8 mouse cellular contexts compared by ENCODE assay signal in the genomic region with DNA sequence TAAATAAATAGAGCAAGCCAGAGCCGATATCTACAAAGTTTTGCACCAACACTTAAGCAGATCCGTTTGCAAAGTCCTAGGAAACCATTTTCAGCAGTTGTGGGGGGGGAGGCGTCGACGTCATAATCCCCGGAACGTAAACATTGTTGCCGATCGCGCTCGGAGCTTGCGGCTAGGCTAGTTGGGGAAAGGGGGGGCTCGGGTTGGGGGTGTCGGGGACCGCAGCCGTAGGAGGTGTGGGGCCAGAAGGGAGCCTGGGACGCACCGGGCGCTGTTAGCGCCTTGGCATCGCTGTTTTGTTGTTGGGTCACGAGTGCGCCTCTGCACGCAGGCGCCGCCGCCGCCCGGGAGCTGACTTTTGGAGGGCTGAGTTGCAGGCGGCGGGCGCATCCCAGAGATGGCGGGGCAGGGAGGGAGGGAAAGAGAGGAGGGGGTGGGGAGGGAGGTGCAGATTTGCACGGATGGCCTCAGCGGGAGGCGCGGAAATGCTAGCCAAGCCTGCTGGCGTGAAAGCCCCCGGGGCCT. TPM values are rescaled to one million over a fixed set of nuclear protein-coding genes. Genes with fewer than 3 reads are reported as not detected.
DNase-seq lines count a peak whose midpoint lies in the region; ATAC-seq lines count a peak whose summit lies in the region.

No protein-coding gene starts in this region.

- H3K4me3 ChIP-seq in hindbrain, embryonic 12.5 days, result peak overlapping the region; percentile 67

- H3K9me3 ChIP-seq in hindbrain, embryonic 12.5 days (replicated peaks), result no peaks in the 10 kb centered on the region

- peak; percentile 62 for ATAC-seq in hindbrain, embryonic 12.5 days (ENCODE audit: low FRiP score)

- peak overlapping the region; percentile 91 for H3K27ac ChIP-seq in hindbrain, embryonic 12.5 days

- peak overlapping the region; percentile 80 for H3K9ac ChIP-seq in hindbrain, embryonic 12.5 days

- under 1% methylated on average over 31 of the region's 39 CpGs for WGBS in hindbrain, embryonic 12.5 days

- peak; percentile 45 for DNase-seq in MEL-GATA-1-ER (ENCODE audit: extremely low read depth, low read depth)
- DNase-seq in cerebellum, adult 18-20 months, result peak; percentile 79 to 82
- peak; percentile 63 to 65 for DNase-seq in frontal cortex, postnatal 10 days (ENCODE audit: low spot score in 2 of 2)
- DNase-seq in layer of hippocampus, postnatal 36 days, result peak; percentile 72 to 75
- peak; percentile 75 to 81 for DNase-seq in lung, postnatal 4 days
- DNase-seq in retina, postnatal 1 day, result peak; percentile 86
- peak; percentile 52 to 68 for DNase-seq in urinary bladder, adult 18-20 months (ENCODE audit: low spot score in 2 of 2)

- peaks cover 64% of the 10 kb centered on the region for H3K4me1 ChIP-seq in hindbrain, embryonic 12.5 days

- H3K27me3 ChIP-seq in hindbrain, embryonic 12.5 days, result no peaks in the 10 kb centered on the region

- H3K36me3 ChIP-seq in hindbrain, embryonic 12.5 days, result no peaks in the 10 kb centered on the region

- peak overlapping the region; percentile 72 for H3K4me2 ChIP-seq in hindbrain, embryonic 12.5 days (replicated peaks)

RNA-seq across cellular contexts. Expression of gene Kdm2b, which starts 0.6 kb away (rescaled TPM):
- 112 and 115 TPM in 2 replicates for polyA plus RNA-seq in hindbrain, embryonic 12.5 days (2016; fragmentation: Nextera tagmentation; extraction: Ambion mirVana)
- total RNA-seq in layer of hippocampus, postnatal 36 days (2021), result 10 to 100 TPM; 35.3 to 43.9 TPM

RNA-seq across cellular contexts. Expression of gene Orai1, which starts 25.8 kb away (rescaled TPM):
- polyA plus RNA-seq in hindbrain, embryonic 12.5 days (2016; fragmentation: Nextera tagmentation; extraction: Ambion mirVana), result 13.5 and 13.6 TPM in 2 replicates
- 10 to 100 TPM; 11.7 TPM for total RNA-seq in layer of hippocampus, postnatal 36 days (2021)

RNA-seq across cellular contexts. Expression of gene Morn3, which starts 57.8 kb away (rescaled TPM):
- 0.35 and 0.73 TPM in 2 replicates for polyA plus RNA-seq in hindbrain, embryonic 12.5 days (2016; fragmentation: Nextera tagmentation; extraction: Ambion mirVana)
- not detected for total RNA-seq in layer of hippocampus, postnatal 36 days (2021)

Comparison
In these comparisons a context has a peak if more than half of its experiments do, and no peak if none do; other contexts are left out.
1. Peak in every context shown above with its lines: DNase-seq, ATAC-seq, H3K4me3 ChIP-seq and H3K27ac ChIP-seq.